Mouse (Mus musculus): ENCODE data around the gene Itsn1.

DNA sequence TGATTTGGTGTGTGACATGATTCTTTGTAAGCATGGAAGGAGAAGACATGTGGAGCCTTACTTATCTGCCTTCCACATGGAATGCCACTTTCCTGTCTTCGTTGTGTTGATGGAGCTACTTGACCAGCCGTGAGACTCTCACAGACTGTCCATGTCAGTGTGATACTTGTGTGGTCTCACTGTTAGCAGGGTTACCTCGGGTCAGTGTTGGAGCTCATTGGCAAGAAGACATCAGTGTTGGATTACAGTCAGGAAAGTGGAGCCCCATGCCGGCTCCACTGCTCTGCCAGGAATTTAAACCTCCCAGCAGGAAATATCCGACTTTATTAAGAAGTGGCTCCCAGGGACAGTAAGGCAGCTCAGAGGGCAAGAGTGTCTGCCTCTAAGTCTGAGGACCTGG, 75.8 kb downstream of the Itsn1 start:
- TF ChIP-seq FLI1 (IDR thresholded peaks at IDR 0.05; ENCODE audit: low read length) (no peak), GATA1 (IDR thresholded peaks at IDR 0.05; ENCODE audit: borderline replicate concordance, low read length) (no peak)

All from megakaryocyte, embryonic 14.5 days (primary cell).